Mouse (Mus musculus): ENCODE data around the gene Il21r. TPM values are rescaled to one million over a fixed set of nuclear protein-coding genes. Genes with fewer than 3 reads are reported as not detected.
A peak's percentile ranks its signal among the peaks of the same experiment; 100 is the strongest.

Gene Il21r
- polyA plus RNA-seq, 1 experiment from 2014 or later: 0.37 TPM

DNA sequence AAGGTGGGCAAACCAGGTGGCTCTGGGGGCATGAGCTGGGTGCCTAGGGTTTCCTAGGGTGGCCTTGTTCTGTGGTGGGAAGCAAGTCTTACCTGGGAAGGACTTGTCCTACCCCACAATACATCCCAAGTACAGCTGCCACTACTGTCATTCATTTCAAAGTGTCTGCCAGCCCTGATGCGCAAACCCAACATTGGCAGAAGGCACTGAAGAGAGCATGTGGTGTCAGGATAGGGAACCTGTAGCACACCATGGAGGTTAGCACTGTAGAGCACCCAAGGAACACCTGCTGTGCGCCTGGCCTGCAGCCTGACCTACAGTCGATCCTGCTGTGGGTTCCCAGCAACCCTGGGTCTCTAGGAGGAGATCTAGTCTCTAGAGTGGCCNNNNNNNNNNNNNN, 27.8 kb downstream of the Il21r start:
- Histone ChIP-seq H3K9me3 (0 out of 2 replicates have a peak, but pooled peaks cover 5% of the 10 kb centered on the region), H3K36me3 (no peaks in the 10 kb centered on the region), H3K4me1 (peaks cover 3% of the 10 kb centered on the region), H3K4me2 (replicated peaks) (no peak overlapping the region), H3K9ac (replicated peaks) (no peak overlapping the region), H3K27ac (replicated peaks) (no peak overlapping the region), H3K27me3 (no peaks in the 10 kb centered on the region), H3K4me3 (no peak overlapping the region)
- ATAC-seq (ENCODE audit: low FRiP score, low read depth): no peak
- 86% methylated on average over 3 of the region's 3 CpGs for WGBS

DNA sequence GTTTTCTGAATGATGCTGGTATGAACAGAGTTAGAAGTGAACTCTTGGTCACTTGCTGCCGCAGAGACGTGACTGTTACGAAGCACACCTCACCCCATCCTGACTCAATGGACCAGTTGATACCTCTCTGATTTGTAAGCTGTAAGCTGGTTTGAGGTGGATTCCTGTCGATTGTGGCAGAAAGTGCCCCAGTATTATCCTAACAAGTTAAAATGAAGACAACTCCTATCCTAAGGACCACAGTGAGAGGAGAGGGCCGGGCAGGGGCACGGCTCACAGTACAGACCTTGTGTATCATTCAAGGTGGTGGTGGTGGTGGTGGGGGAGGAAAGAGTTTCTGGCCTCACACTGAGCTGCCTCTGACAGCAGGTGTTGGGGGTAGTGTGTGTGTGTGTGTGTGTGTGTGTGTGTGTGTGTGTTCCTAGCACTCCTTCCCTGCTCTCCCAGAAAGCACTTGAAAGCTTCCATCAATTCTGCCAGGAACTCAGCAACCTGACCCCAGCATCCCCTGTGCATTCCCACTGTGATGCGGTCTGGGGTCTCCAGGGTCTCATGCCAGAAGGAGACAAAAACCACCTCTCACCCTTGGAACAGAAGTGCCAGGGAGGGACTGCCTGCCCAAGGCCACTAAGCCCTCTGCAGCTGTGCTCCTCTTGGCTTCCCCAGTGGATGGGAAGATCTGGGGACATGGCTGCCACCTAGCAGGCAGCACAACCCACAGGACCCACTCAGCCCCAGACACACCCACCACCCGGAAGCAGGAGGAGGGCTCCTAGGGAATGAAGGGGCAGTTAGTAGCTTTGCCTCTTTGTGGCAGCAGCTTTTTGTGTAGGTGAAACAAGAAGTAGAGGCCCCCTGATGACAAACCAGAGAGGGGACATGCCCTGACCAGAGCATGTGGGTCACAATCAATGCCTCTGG, 34.3 kb downstream of the Il21r start:
- Histone ChIP-seq H3K4me2 (replicated peaks) (no peak overlapping the region), H3K27me3 (no peaks in the 10 kb centered on the region), H3K9me3 (no peaks in the 10 kb centered on the region), H3K9ac (replicated peaks) (no peak overlapping the region), H3K4me1 (peaks cover 4% of the 10 kb centered on the region; the same call in 1 of the 2 replicates), H3K27ac (replicated peaks) (no peak overlapping the region), H3K36me3 (peaks cover 30% of the 10 kb centered on the region), H3K4me3 (no peak overlapping the region)
- ATAC-seq (ENCODE audit: low FRiP score, low read depth): no peak
- WGBS: 91% methylated on average over 8 of the region's 8 CpGs

DNA sequence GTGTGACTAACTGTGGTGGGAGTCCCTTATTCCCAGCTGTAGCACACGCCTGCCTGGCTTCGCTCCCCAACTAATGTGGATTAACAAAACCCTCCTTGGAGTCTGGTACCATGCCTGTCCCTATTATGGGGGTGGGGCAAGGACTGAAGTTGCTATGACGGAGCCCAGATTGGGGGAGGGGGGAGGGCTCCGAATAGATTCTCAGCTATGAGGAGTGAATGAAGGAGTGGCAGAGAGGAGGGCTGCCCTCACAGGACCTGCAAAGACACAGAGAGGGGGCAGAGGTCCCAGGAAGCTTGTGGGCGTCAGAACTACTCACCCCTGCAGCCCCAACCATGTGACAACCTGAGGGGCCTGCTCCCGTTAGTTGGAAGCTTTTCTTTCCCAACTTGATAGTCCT, 35.1 kb downstream of the Il21r start:
- H3K4me2 ChIP-seq (replicated peaks): no peak overlapping the region
- no peak overlapping the region for H3K9ac ChIP-seq (replicated peaks)
- H3K36me3 ChIP-seq: peaks cover 39% of the 10 kb centered on the region
- no peak overlapping the region for H3K27ac ChIP-seq (replicated peaks)
- no peaks in the 10 kb centered on the region for H3K27me3 ChIP-seq
- no peaks in the 10 kb centered on the region for H3K9me3 ChIP-seq
- H3K4me1 ChIP-seq: peaks cover 4% of the 10 kb centered on the region; the same call in 1 of the 2 replicates
- no peak overlapping the region for H3K4me3 ChIP-seq
- no peak for ATAC-seq (ENCODE audit: low FRiP score, low read depth)
- 74% methylated on average over 6 of the region's 6 CpGs for WGBS

- Histone ChIP-seq H3K4me1 (peaks cover 4% of the 10 kb centered on the region; the same call in 1 of the 2 replicates), H3K27me3 (no peaks in the 10 kb centered on the region), H3K9ac (replicated peaks) (no peak overlapping the region; the same call in 1 of the 2 replicates), H3K27ac (replicated peaks) (peak overlapping the region; percentile 75), H3K4me3 (no peak overlapping the region), H3K36me3 (peaks cover 44% of the 10 kb centered on the region), H3K9me3 (no peaks in the 10 kb centered on the region), H3K4me2 (replicated peaks) (no peak overlapping the region)
- WGBS: 43% methylated on average over 9 of the region's 9 CpGs
- ATAC-seq (ENCODE audit: low FRiP score, low read depth): peak; percentile 67
These were observed 35.7 kb downstream of the Il21r start for GRCm38 (mm10) chr7:125638870-125639386.

GRCm38 (mm10) chr7:125643880-125644279, 40.7 kb downstream of the Il21r start:
- H3K4me2 ChIP-seq (replicated peaks): no peak overlapping the region
- peaks cover 94% of the 10 kb centered on the region for H3K36me3 ChIP-seq
- H3K4me3 ChIP-seq: no peak overlapping the region
- no peak for ATAC-seq (ENCODE audit: low FRiP score, low read depth)
- no peak overlapping the region for H3K27ac ChIP-seq (replicated peaks)
- H3K4me1 ChIP-seq: peaks cover 4% of the 10 kb centered on the region; the same call in 1 of the 2 replicates
- no peaks in the 10 kb centered on the region for H3K27me3 ChIP-seq
- H3K9ac ChIP-seq (replicated peaks): no peak overlapping the region
- no peaks in the 10 kb centered on the region for H3K9me3 ChIP-seq
- 90% methylated on average over 6 of the region's 6 CpGs for WGBS

DNA sequence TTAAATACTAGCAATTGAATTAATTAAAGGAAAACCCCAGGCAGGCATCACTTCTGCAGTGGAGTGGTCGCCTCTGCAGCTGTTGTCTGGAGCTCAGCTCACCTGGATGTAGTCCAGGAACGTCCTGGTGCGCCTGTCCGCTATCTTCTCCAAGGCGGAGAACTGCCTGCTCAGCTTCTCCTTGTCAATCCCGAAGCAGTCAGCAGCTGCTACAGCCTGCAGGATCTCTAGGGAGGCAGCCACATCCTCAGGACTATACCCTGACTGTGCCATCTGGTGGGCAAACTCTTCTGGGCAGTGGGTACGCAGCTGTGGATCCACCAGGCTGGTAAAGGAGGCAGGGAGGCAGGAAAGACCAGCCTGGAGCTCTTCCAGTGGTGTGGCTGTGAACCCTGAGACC, 42.2 kb downstream of the Il21r start:
- WGBS: 95% methylated on average over 7 of the region's 7 CpGs
- H3K4me3 ChIP-seq: no peak overlapping the region
- no peaks in the 10 kb centered on the region for H3K9me3 ChIP-seq
- no peak overlapping the region for H3K9ac ChIP-seq (replicated peaks)
- H3K36me3 ChIP-seq: peaks cover 99% of the 10 kb centered on the region
- no peak overlapping the region for H3K27ac ChIP-seq (replicated peaks)
- H3K4me1 ChIP-seq: no peaks in the 10 kb centered on the region
- H3K4me2 ChIP-seq (replicated peaks): no peak overlapping the region
- no peaks in the 10 kb centered on the region for H3K27me3 ChIP-seq
- ATAC-seq (ENCODE audit: low FRiP score, low read depth): no peak

GRCm38 (mm10) chr7:125649013-125649412, 45.8 kb downstream of the Il21r start:
- no peak overlapping the region for H3K4me2 ChIP-seq (replicated peaks)
- no peaks in the 10 kb centered on the region for H3K9me3 ChIP-seq
- H3K36me3 ChIP-seq: peaks cover 98% of the 10 kb centered on the region
- no peak overlapping the region for H3K4me3 ChIP-seq
- no peaks in the 10 kb centered on the region for H3K4me1 ChIP-seq
- ATAC-seq (ENCODE audit: low FRiP score, low read depth): no peak
- no peak overlapping the region for H3K27ac ChIP-seq (replicated peaks)
- H3K27me3 ChIP-seq: no peaks in the 10 kb centered on the region
- no peak overlapping the region for H3K9ac ChIP-seq (replicated peaks)
- 96% methylated on average over 1 of the region's 1 CpGs for WGBS

DNA sequence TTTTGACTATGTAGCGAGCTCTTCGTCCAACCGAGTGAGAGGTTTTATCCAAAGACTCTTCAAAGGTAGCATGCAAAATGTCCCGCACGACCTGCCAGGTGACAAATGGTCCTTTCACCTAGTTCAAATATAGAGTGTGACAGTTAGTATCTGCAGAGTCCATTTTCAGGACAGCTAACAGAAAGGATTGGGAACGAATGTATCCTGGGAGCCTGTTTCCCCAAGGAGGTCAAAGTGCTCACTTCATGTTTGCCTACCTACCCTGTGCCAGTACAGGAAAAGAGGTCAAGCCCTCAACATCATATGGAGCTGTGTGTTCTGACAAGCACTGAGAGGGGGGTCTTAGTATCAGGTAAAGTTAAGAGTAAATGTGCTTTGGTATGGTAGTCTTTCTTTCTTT, 54.3 kb downstream of the Il21r start:
- no peaks in the 10 kb centered on the region for H3K9me3 ChIP-seq
- H3K4me3 ChIP-seq: no peak overlapping the region
- no peak overlapping the region for H3K27ac ChIP-seq (replicated peaks)
- ATAC-seq (ENCODE audit: low FRiP score, low read depth): no peak
- no peaks in the 10 kb centered on the region for H3K27me3 ChIP-seq
- 96% methylated on average over 6 of the region's 6 CpGs for WGBS
- peaks cover 98% of the 10 kb centered on the region for H3K36me3 ChIP-seq
- H3K4me2 ChIP-seq (replicated peaks): no peak overlapping the region
- H3K4me1 ChIP-seq: no peaks in the 10 kb centered on the region
- no peak overlapping the region for H3K9ac ChIP-seq (replicated peaks)

DNA sequence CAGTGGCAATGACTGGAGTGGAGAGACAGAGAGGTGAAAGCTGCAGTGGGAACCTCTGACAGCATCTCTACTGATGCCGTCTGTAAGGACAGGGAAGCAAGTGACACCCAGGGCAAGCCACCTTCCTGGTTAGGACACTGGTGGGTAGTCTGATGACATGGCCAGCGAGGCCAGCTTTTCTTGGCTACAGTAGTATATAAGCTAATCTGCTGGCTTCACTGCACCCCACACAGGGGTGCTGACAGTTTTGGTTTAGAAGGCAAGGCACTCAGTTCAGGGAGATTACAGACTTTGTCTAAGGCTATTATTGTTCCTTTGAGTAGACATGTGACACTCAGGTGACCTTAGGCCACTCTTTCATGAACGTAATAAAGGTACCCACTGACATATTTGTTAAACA, 60.4 kb downstream of the Il21r start:
- peaks cover 98% of the 10 kb centered on the region for H3K36me3 ChIP-seq
- H3K4me1 ChIP-seq: no peaks in the 10 kb centered on the region
- H3K4me2 ChIP-seq (replicated peaks): no peak overlapping the region
- no peak overlapping the region for H3K27ac ChIP-seq (replicated peaks)
- H3K9ac ChIP-seq (replicated peaks): no peak overlapping the region
- H3K4me3 ChIP-seq: no peak overlapping the region
- 92% methylated on average over 3 of the region's 3 CpGs for WGBS
- ATAC-seq (ENCODE audit: low FRiP score, low read depth): no peak
- no peaks in the 10 kb centered on the region for H3K27me3 ChIP-seq
- H3K9me3 ChIP-seq: no peaks in the 10 kb centered on the region

GRCm38 (mm10) chr7:125670865-125671264, 67.6 kb downstream of the Il21r start:
- Histone ChIP-seq H3K4me1 (no peaks in the 10 kb centered on the region), H3K36me3 (peaks cover 99% of the 10 kb centered on the region), H3K27ac (replicated peaks) (no peak overlapping the region), H3K9ac (replicated peaks) (no peak overlapping the region), H3K27me3 (no peaks in the 10 kb centered on the region), H3K4me2 (replicated peaks) (no peak overlapping the region), H3K9me3 (no peaks in the 10 kb centered on the region), H3K4me3 (no peak overlapping the region)
- ATAC-seq (ENCODE audit: low FRiP score, low read depth): no peak
- 93% methylated on average over 6 of the region's 6 CpGs for WGBS

DNA sequence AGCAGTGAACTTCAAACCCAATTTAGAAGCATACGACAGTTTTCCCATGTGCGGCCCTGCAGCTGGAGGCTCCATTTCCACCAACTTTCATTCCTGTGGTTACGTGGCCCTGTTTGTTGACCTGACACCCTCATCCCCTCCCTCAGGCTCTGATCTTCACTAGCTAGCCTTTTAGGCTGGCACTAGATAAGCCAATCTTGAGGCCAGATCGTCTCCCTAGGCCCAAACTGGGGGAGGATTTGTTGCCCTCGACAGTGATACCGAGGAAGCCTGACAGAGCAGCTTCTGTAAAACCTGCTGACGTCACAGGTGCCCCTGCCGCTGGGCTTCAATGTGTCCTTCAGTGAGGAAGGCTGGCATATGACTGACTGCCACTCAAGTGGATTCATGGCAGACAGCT, 68.2 kb downstream of the Il21r start:
- Histone ChIP-seq H3K4me2 (replicated peaks) (no peak overlapping the region), H3K27ac (replicated peaks) (no peak overlapping the region), H3K27me3 (no peaks in the 10 kb centered on the region), H3K4me1 (no peaks in the 10 kb centered on the region), H3K36me3 (peaks cover 99% of the 10 kb centered on the region), H3K4me3 (no peak overlapping the region), H3K9ac (replicated peaks) (no peak overlapping the region), H3K9me3 (no peaks in the 10 kb centered on the region)
- ATAC-seq (ENCODE audit: low FRiP score, low read depth): no peak
- WGBS: 91% methylated on average over 8 of the region's 8 CpGs

DNA sequence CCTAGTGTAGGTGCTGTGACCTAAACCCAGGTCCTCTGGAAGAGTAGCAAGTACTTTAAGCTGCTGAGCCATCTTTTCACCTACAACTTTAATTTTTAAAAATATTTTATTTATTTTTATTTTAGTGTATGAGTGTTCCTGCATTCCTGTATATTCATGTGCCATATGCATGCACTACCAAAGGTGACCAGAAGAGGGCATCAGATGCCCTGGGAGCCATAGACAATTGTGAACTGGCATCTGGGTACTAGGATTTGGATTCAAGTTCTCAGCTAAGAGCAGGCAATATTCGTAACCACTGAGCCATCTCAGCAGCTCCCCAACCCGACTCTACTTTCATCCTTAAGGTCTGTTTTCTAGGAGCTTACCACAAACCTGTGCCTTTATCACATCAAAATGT, 71.7 kb downstream of the Il21r start:
- Histone ChIP-seq H3K4me1 (no peaks in the 10 kb centered on the region), H3K36me3 (peaks cover 99% of the 10 kb centered on the region), H3K4me2 (replicated peaks) (no peak overlapping the region), H3K9ac (replicated peaks) (no peak overlapping the region), H3K4me3 (no peak overlapping the region), H3K27me3 (no peaks in the 10 kb centered on the region), H3K27ac (replicated peaks) (no peak overlapping the region), H3K9me3 (no peaks in the 10 kb centered on the region)
- ATAC-seq (ENCODE audit: low FRiP score, low read depth): no peak
- WGBS: 87% methylated on average over 2 of the region's 2 CpGs

Data from midbrain, embryonic 12.5 days (tissue).